Mouse (Mus musculus) liver, embryonic 14.5 days (tissue): ENCODE measurements at regions not wholly inside any gene's neighbourhood (a gene's known extent, or its start where the extent isn't known, plus 50 kb on each side); places are given as distances from the start of the nearest gene placed in this dataset.

Experiments
- ATAC-seq: fragments of 200-750 bp; cut with Nextera tagmentation; 2 replicates; pipeline ENCODE4 v1.8.0; 2017; ENCODE audit warnings: moderate number of reproducible peaks, mild to moderate bottlenecking, moderate library complexity; ENCODE audit not compliant: insufficient read depth
- DNase-seq, 3 experiments: peaks; one replicate each; pipeline ENCODE4 v3.0.0-alpha.2; 2012 to 2013; ENCODE audit warnings: low read depth in 3 of 3, low spot score in 3 of 3
- H3K27ac ChIP-seq: fragments of 300-500 bp; sonication (generic); 2 replicates; pipeline ENCODE4 v1.5.1; 2014; ENCODE audit warnings: moderate library complexity, mild to moderate bottlenecking, control low read depth, inconsistent platforms
- H3K27me3 ChIP-seq: fragments of 300-500 bp; sonication (generic); 2 replicates; pipeline ENCODE4 v1.6.1; 2014; ENCODE audit warnings: mild to moderate bottlenecking, low read length, moderate library complexity; ENCODE audit not compliant: control insufficient read depth, insufficient read depth
- H3K36me3 ChIP-seq: fragments of 300-500 bp; sonication (generic); replicated peaks from 2 replicates; pipeline ENCODE4 v1.6.1; 2014; ENCODE audit warnings: low read depth; ENCODE audit not compliant: control insufficient read depth, insufficient read depth
- H3K4me1 ChIP-seq, 2 experiments: fragments of 200-500 bp in 1 of 2; fragments of 300-500 bp in 1 of 2; sonication (generic) in 1 of 2; replicated peaks; 2 replicates each; pipeline ENCODE4 v1.6.1; 2012 to 2014; ENCODE audit warnings: antibody characterized with exemption in 1 of 2, inconsistent platforms in 1 of 2, low read length in 1 of 2; ENCODE audit not compliant: control insufficient read depth in 2 of 2, insufficient read depth in 2 of 2
- H3K4me2 ChIP-seq: fragments of 300-500 bp; sonication (generic); 2 replicates; pipeline ENCODE4 v1.6.1; 2014; ENCODE audit warnings: low read depth, mild to moderate bottlenecking, control low read depth, moderate library complexity
- H3K4me3 ChIP-seq, 2 experiments: fragments of 200-500 bp in 1 of 2; fragments of 300-500 bp in 1 of 2; sonication (generic) in 1 of 2; 2 replicates each; pipeline ENCODE4 v1.5.1; 2012 to 2014; ENCODE audit warnings: low read depth in 2 of 2, low read length in 2 of 2, mild to moderate bottlenecking in 2 of 2, control low read depth in 1 of 2, inconsistent platforms in 1 of 2, moderate library complexity in 1 of 2; ENCODE audit not compliant: insufficient read depth in 1 of 2
- H3K9ac ChIP-seq: fragments of 300-500 bp; sonication (generic); replicated peaks from 2 replicates; pipeline ENCODE4 v1.6.1; 2014; ENCODE audit warnings: mild to moderate bottlenecking, control low read depth, moderate library complexity
- H3K9me3 ChIP-seq: fragments of 300-500 bp; sonication (generic); 2 replicates; pipeline ENCODE4 v1.6.1; 2016; ENCODE audit warnings: low read length, mixed read lengths; ENCODE audit not compliant: control insufficient read depth
- CTCF ChIP-seq: IDR thresholded peaks from 2 replicates; pipeline ENCODE4 v1.5.1; 2016; ENCODE audit warnings: antibody characterized with exemption, low read depth, control low read depth
- EP300 ChIP-seq: IDR thresholded peaks from 2 replicates; pipeline ENCODE4 v1.6.1; 2016; ENCODE audit warnings: antibody characterized with exemption, low read depth
- WGBS: fragments of 180-500 bp; shearing (Covaris S2); extraction: QIAGEN DNeasy Blood & Tissue Kit; methylation state at CpG from one replicate; pipeline ENCODE4 v1.1.7; 2014; ENCODE audit not compliant: insufficient replicate concordance; 5-methylcytosine and 5-hydroxymethylcytosine counted together

DNA sequence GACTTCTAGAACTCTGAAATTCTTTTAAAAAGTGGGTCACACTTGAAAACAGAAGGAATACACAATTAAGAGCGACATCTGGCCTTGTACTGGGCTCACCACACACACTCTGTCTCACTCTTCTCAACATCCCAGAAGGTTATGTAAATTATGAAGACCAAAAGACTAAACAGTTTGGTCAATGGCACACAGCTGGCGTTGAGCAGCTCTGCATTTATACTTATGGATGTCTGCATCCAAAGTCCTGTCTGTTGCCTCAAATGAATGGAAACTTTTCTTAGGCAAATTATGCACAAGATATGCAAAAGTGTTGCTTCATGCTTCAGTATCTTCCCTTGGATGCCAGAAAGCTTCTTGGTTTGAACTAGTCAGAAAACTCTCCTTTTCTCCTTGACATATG lies 323.5 kb downstream of the Ppp3ca start:
- no peak for DNase-seq
- Histone ChIP-seq H3K4me1 (no peaks in the 10 kb centered on the region), H3K27me3 (no peaks in the 10 kb centered on the region), H3K4me3 (no peak overlapping the region), H3K27ac (no peak overlapping the region), H3K4me2 (no peak overlapping the region), H3K36me3 (no peaks in the 10 kb centered on the region), H3K9ac (no peak overlapping the region), H3K9me3 (no peaks in the 10 kb centered on the region)
- 48% methylated on average over 2 of the region's 2 CpGs for WGBS
- TF ChIP-seq CTCF (no peak), EP300 (no peak)
- no peak for ATAC-seq

DNA sequence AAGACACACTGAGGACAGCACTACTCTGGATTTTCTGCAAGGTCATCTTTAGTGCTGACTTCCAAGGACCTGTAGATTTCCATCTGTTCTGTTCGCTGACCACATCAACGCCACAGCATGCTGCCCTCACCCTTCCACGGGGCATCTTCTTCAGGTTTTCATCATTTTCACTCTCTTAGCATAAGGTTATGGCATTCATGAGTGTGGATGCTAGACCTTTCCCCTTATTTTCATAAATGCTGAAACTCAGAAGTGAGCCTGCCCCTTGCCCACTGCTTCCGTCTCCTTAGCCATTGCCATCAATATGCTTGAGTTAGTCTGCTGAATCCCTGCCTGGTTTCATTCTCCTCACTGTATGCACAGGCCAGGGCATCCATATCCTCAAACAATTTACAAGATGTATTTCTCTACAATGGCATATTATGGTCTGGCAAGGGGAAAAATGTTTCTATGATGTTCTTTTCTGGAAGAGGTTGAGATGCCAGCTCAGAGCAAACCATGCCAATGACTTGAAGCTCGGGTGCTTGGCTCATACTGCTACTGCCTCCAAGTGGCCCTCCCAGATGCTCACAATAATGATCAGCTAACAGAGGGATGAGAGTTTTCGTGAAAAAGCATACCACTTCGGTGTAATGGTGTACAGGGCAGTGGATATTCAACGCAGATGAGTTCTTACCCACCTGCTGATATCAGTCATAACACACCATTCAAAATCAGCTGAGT lies 324.6 kb downstream of the Ppp3ca start:
- 67% methylated on average over 8 of the region's 8 CpGs for WGBS
- no peaks in the 10 kb centered on the region for H3K9me3 ChIP-seq
- H3K27ac ChIP-seq, result no peak overlapping the region
- no peak for DNase-seq
- H3K9ac ChIP-seq, result no peak overlapping the region
- ATAC-seq, result no peak
- no peaks in the 10 kb centered on the region for H3K36me3 ChIP-seq
- no peak overlapping the region for H3K4me2 ChIP-seq
- H3K4me3 ChIP-seq, result no peak overlapping the region
- TF ChIP-seq EP300 (no peak), CTCF (no peak)
- no peaks in the 10 kb centered on the region for H3K4me1 ChIP-seq
- no peaks in the 10 kb centered on the region for H3K27me3 ChIP-seq

DNA sequence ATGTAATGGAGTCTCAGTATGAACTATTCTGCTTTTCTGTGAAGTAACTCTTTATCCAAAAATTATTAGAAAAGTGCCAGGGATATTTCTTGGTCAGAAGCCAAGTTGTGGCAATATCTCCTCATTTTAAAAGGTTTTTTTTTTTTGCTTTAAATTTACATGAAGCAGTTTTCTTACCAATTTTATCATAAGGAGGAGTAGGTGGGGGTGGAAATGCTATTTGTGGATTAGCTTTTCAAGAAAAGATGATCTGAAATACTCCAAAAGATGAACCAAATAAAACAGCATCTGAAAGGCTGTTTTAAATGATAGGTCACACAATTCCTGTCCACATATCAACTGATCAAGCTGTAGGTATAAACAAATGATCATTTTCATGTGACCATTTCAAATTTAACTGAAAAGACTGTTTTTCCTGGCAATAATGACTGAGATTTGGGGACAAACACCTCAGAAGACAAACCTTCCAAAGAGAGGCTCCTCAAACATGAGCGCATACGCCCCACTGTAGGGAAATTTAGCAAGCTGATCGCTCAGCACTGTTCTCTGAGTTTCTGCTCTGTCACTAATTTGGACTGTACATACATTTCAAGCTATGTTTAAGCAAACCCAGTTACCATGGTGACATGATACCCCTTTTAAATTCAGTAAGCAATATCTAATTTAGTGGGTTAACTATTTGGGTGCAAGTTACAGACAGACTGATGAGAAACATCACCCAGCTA lies 325.8 kb downstream of the Ppp3ca start:
- H3K4me2 ChIP-seq, result no peak overlapping the region
- no peaks in the 10 kb centered on the region for H3K27me3 ChIP-seq
- WGBS, result 72% methylated on average over 3 of the region's 3 CpGs
- no peak overlapping the region for H3K27ac ChIP-seq
- H3K4me3 ChIP-seq, result no peak overlapping the region
- ATAC-seq (no peak), DNase-seq (no peak)
- no peaks in the 10 kb centered on the region for H3K36me3 ChIP-seq
- no peak overlapping the region for H3K9ac ChIP-seq
- H3K9me3 ChIP-seq, result no peaks in the 10 kb centered on the region
- H3K4me1 ChIP-seq, result no peaks in the 10 kb centered on the region
- TF ChIP-seq CTCF, result no peak
- no peak for TF ChIP-seq EP300

DNA sequence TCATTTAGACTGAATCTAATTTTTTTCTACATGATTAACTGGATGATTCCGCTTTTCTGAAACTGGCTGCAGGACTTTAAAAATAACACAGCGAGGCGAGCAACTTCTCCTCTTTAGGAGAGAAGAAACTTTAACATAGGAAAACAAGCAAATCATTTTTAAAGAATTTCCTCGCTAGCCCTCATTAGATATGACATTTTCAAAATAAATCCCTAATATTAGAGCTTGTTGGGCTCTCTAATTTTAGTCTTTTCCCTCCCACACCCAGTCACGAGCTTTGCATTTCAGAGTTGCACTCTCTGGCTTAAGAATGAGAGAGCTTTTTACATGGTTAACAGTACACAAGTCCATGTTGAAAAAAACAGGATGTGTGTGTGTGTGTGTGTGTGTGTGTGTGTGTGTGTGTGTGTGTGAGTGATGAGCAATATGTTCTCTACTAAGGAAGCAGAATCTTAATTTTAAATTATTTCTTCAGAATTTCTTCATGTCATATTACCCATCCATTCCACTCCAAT lies 326.5 kb downstream of the Ppp3ca start:
- DNase-seq (no peak), ATAC-seq (no peak)
- Histone ChIP-seq H3K27me3 (no peaks in the 10 kb centered on the region), H3K36me3 (no peaks in the 10 kb centered on the region), H3K4me1 (no peaks in the 10 kb centered on the region), H3K9ac (no peak overlapping the region), H3K4me2 (no peak overlapping the region), H3K4me3 (no peak overlapping the region), H3K9me3 (no peaks in the 10 kb centered on the region), H3K27ac (no peak overlapping the region)
- TF ChIP-seq EP300 (no peak), CTCF (no peak)
- WGBS, result 53% methylated on average over 5 of the region's 5 CpGs

DNA sequence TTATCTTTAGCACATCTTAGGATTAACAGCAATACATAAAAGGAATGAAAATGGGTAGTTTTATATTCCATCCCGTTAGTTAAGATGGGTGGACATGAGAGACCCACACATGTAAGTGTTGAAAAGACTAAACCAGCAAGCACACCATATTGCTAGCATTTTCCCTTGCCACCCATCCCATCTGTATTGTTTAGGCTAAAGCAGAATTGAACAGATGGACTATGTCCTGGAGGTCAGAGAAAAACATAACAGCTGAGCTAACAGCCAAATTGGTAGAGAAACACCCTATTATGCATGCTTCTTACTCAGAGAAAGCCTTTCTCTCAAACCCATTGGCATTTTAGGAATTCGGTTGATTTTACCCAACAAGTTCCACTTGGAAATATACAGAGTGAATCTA lies 329.3 kb upstream of the Emcn start:
- Histone ChIP-seq H3K9me3 (no peaks in the 10 kb centered on the region), H3K4me2 (no peak overlapping the region), H3K4me3 (no peak overlapping the region), H3K4me1 (no peaks in the 10 kb centered on the region), H3K36me3 (no peaks in the 10 kb centered on the region), H3K27me3 (no peaks in the 10 kb centered on the region), H3K27ac (no peak overlapping the region), H3K9ac (no peak overlapping the region)
- WGBS, result 43% methylated on average over 2 of the region's 2 CpGs
- DNase-seq, result no peak
- ATAC-seq, result no peak
- TF ChIP-seq EP300 (no peak), CTCF (no peak)
